Mouse (Mus musculus) lung, postnatal 4 days (tissue): ENCODE results near the gene Rbmxl1.
A peak's percentile ranks its signal among the peaks of the same experiment; 100 is the strongest.
"Not testable (repeated sequence)": the region's sequence is repeated elsewhere in the genome, so short reads cannot be mapped to it uniquely, and the experiment has no call there.

Experiments used
- DNase-seq, 2 experiments: peaks; one replicate each; pipeline ENCODE4 v3.0.0; 2021

Gene Rbmxl1

DNA sequence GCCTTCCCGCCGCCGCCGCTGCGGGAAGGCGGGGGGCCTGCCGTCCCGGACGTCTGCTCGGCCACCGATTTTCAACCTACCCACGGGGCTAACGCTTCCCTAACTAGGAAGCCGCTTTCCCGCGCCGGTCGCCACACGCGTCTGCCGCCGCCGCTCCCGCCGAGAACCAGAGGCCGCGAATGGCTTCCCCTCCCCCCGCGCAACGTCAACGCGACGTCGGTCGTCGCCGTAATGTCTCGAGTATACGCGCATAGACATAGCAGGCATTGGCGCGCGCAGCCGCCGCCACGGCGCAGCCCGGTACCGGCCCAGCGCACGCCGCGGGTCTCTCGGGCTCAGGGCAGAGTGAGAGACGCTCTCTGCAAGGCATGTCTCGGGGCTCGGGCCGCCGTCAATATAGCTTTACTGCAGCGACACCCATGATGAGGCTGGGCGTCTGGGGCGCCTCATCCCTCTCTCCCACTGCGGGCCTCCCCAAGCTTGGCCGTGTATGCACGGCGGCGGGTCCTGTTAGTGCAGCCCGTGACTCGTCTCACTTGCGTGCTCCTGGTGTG, at the start of gene Rbmxl1:
TSS of gene Rbmxl1 (minus strand) at position 180 of the 554 bp plus-strand sequence.
- DNase-seq = peak; percentile 90 to 93

DNA sequence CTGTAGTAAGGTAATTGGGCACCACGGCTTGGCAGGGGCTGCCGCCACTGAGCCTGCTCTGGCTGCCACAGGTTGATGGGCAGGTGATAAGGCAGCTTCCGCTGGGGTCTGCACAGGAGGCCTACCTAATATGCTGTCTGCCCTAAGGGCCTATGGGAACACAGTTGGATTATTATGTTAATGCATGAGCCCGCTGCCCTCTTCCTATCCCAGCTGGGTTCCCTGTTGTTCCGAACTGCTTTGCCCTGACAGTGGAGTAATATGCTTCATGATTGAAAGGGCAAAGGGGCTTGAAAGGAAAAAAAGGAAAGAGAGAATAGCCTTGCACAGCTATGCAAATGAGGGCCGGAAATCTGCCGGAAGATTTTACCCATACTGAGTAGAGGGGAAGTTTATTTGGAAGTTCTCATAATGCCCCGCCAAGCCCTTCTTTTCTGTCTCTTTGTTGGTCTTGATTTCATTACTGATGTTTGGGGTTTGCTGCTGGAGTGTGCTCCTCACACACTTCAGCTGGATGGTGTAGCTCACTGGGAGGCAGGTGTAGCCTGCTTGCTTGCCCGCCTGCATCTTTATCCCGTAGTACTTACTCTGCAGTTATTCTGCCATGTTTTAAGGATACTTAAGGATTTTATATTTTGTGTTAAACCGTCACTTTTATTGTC, 48.2 kb upstream of the Rbmxl1 start:
- DNase-seq = no peak

DNA sequence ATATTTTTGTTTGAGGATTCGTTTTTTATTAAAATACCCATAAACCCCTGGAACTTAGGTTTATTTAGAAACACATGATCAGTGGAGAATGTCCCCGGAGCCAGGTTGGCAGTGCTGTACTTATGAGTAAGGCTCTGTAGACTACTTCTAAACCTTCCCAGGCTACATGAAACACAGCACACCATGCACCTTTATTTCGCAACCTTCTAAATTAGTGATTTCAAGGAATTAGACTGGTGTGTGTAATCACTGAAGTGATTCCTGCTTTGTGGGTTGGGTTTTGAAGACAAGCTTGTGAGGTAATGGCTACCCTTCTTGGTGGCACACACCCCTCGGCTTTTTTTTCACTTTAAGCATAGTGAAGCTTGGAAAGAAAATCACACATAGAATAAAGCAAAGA, 47.1 kb upstream of the Rbmxl1 start:
- no peak for DNase-seq

DNA sequence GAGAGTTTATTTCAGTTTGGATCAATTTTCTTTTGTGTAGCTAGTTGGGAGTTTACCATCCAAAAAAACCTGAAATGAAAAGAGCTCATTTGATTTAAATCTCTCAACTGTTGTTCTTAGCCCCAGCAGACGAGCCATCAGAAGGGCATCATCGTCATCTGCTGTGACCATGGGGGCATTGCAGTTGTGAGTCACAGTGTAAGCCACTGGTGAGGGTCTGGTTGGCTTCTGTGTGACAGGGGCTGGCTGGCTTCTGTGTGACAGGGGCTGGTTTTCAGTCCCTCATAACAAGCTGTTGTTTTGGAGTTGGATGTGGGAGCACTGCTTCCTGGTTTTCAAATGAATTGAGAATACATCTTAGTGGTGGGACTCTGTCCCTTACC, 42.0 kb upstream of the Rbmxl1 start:
- no peak for DNase-seq

DNA sequence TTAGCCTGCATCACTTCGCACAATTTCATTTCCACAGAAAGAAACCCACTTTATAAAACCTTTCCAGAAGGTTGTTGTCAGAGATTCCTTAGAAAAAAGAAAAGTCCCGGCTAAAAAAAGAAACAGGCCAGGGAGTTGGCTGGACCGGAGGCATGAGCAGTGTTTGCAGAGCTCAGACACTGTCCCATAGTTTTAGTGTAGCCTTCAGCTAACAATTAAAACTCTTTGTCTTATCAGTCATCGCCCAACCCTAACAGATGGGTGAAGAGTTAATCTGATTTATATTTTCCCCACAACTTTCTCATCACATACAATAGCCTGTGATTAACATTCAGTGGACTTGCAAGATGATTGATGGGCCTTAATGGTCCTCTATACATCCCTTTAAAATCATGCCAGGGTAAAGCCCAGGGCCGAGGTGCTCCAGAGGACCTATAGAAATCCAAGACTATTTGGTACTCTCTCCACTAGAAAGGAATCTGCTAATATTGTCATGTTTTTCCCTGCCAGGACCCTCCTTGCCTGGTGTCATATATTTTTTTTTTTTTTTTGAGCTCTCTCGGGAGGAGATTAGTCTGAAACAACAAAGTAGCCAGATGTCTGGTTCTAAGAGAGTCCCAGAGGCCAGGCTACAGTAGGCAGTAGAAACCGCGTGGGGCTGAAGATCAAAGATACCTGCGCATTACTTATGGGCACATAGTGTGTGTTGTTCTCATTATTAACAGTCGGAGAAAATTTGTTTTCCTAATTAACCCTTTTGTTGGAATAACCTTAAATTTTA, 41.5 kb upstream of the Rbmxl1 start:
- no peak for DNase-seq

DNA sequence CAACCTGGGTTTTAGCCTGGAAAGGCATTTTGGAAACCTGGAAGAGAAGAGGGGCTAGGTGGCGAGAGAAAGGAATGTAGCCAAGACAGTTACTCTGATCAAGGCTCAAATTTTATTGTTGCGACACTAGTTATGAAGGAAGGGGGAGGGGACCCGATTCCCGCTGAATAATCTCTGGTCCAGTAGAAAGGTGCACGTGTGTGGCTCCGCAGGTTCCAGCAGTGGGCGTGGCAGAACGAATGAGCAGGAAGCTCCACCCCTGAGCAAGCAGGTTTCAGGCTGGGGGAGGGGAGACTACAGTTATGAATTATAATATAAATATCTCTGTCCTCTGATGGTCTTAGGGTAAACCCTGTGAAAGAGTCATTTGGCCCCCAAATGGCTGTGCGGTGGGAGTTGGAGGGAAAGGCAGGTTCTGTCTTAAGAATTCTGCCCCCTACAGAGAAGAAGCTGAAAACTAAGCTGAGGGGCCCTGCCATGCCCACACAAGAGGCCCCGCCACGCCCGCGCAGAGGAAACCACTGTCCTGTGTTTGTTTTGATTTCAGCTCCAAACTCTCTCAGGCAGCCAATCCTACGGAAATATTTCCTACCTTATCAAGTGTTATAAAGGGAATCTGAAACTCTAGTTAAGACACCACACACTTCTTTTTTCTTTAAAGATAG, 36.6 kb upstream of the Rbmxl1 start:
- DNase-seq = not testable (repeated sequence)

DNA sequence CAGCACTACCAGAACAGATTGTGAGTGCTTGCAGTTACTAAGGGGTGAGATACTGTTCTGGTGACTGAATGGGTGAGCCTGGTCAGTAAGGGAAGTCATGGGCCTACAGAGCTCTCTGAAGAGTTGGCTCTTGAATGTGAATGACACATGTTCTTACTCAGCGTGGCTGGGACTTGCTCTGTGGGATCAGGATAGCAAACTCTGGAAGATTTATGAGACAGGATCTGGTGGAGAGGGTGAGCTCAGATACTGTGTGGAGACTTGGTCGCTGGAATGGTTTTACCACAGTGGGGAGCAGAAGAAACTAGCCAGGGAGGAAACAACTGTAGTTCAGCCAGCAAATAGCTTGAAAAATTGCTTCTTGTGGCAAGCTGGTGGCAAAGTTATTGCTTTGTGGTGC, 35.8 kb upstream of the Rbmxl1 start:
- no peak for DNase-seq

DNA sequence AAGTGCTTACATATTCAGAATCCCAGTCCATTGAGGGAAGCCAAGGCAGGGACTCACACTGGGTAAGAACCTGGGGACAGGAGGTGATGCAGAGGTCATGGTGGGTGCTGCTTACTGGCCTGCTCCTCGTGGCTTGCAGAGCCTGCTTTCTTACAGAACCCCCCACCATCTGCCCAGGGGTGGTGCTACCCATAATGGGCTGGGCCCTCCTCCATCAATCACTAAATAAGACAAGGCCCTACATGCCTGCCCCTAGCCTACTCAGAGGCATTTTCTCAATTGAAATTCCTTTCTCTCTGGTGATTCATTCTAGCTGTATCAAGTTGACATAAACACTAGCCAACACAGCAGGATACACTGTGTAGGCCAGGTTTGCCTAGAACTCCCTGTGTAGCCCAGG, 34.9 kb upstream of the Rbmxl1 start:
- no peak for DNase-seq

DNA sequence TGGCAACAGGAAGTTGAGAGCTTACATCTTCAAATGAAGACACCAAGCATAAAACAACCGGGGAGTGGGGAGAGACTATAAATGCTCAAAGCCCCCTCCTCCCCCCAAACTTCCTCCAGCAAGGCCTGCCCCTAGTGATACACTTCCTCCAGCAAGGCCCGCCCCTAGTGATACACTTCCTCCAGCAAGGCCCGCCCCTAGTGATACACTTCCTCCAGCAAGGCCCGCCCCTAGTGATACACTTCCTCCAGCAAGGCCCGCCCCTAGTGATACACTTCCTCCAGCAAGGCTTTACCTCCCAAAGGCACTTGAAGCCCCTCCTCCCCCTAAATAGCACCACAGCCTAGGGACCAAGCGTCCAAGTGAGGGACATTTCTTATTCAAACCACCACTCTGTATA, 34.0 kb upstream of the Rbmxl1 start:
- not testable (repeated sequence) for DNase-seq

DNA sequence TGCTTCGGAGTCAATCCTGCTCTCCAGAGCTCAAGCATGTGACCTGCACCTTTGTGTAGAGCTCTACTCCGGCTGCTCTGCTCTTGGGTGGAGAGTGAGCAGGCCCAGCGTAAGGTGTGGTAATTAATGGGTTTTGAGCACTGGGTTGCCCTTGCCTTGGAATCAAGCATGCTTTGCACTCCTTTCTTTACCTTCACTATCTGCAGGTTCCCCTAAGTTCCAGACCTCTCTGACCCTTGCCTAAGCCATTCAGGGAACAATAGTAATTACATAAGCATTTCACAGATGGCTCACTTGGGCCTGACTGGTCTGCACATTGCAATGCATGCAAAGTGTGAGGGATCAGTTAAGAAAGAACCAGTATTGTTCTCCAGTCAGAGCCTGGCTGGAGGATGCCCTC, 29.1 kb upstream of the Rbmxl1 start:
- no peak for DNase-seq

DNA sequence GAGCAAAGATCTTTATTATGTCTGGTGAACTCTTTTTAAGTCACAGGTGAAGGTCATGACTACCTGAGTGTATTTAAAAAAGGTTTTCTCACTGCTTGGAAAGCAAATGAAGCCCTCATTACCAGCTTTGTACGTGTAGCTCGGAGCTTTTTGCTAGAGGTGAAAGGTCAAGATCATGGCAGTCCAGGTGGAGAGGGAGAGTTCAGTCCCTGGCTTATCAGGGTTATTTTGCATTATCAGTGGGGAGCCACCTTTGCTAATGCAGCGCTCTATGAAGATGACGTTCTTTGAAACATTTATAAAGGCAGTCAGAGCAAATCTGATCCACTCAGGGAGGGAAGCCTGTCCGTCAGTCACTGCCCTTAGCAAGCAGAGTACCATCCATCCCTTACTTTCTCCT, 28.0 kb upstream of the Rbmxl1 start:
- no peak for DNase-seq

DNA sequence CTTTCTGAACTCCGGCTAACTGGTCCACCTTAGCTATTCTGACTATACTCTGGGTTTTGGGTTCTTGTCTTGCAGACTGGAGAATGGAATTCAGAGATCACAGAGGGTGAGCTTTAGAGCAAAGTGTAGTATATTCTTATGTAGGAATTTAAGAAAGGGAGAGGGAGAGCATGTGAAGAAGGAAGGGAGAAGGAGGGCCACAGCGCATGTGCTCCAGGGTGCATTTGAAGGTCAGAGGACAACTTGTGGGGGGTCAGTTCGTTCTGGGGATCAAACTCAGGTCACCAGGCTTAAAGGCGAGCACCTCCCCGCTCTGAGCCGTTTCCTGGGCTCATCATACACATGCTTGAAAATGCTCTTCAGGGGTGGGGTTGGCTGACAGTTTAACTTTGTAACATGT, 25.3 kb upstream of the Rbmxl1 start:
- DNase-seq = no peak

DNA sequence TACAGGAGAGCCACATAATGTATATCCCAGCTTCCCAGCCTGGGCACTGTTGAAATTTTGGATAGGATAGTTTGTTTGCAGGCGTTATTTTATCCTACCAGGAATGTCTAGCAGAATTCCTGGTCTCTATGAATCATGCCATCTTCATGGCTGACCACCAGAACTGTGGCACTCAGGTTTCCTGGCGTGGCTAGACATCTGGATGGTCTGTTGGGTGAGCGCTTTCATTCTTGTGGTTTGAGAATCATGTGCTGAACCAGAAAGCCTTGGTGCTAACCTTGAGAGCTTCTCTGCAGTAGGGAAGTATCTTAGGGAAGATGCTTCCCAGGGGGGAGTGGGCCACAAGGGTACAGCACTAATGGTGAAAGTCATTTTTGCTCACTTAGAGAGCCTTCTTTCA, 6.4 kb upstream of the Rbmxl1 start:
- no peak for DNase-seq

DNA sequence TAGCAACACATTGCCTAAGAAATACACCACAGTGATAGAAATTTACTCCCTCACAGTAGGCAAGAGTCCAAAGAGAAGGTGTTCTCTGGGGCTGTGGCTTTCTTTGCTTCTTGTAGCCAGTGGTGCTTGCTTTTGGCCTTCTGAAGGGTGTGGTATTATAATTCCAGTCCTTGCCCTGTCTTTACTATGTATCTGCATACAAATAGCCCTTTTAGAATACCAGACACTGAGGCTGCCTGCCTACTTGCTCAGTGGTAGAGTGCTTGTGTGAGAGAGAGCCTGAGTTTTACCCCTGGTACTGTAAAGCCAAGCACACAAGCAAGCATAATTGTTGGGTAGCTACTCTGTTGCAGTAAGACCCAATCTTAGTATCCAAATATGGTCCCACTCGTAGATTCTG, 6.0 kb upstream of the Rbmxl1 start:
- DNase-seq = no peak

DNA sequence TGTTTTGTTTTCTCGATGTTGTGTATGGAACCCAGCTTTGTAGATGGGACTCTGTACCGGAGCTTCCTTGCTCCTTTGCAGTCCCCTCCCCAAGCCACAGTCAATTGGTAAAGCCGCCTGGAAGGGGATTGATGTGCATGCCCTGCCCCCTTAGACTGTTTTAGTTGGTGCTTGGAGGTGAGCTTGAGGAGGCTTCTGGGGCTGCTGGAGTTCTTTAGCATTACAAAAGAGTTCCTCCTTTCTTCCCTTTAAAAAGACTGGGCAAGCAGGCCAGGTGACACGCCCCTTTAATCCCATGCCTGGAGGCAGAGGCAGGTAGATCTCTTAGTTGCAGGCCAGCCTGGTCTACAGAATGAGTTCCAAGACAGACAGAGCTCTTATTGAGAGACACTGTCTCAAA, 4.4 kb upstream of the Rbmxl1 start:
- no peak for DNase-seq

DNA sequence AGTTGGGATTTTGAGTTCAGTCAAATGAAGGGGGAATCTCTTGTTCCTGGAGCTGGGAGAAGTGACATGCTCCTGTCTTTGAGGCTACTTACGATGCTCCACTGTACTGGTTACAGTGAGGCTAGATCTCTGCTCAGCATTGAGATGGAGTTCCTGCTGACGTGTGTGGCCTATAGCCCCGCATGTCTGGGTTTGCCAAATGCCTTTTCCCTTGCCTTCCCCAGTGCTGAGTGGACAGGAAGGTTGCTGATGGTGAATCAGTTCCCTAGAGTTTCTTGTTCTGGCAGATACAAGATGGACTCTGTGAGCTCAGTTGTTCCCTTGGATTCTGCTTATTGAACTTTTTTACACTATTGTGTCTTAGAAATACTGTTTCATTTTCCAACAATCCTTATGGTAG, 2.2 kb upstream of the Rbmxl1 start:
- DNase-seq = no peak

DNA sequence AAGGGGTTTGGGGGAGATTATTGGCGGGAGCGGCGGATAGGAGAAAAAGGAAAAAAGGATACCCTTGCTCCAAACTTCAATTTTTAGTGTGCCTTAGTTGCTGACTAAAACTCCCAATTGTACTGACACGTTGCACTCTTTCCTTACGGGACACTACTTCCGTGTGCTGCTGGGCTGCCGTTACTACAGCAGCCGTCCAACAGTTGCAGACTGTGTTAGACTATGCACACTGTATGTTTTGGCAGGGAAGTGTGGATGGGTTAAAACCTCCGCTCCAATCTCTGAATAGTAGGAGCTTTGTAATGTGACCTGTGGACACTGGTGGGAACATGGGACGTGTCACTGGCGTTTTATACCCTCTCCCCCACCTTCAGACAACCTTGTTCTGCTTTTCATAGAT, 1.4 kb upstream of the Rbmxl1 start:
- DNase-seq = peak in 1 of 2 experiments; percentile 9

DNA sequence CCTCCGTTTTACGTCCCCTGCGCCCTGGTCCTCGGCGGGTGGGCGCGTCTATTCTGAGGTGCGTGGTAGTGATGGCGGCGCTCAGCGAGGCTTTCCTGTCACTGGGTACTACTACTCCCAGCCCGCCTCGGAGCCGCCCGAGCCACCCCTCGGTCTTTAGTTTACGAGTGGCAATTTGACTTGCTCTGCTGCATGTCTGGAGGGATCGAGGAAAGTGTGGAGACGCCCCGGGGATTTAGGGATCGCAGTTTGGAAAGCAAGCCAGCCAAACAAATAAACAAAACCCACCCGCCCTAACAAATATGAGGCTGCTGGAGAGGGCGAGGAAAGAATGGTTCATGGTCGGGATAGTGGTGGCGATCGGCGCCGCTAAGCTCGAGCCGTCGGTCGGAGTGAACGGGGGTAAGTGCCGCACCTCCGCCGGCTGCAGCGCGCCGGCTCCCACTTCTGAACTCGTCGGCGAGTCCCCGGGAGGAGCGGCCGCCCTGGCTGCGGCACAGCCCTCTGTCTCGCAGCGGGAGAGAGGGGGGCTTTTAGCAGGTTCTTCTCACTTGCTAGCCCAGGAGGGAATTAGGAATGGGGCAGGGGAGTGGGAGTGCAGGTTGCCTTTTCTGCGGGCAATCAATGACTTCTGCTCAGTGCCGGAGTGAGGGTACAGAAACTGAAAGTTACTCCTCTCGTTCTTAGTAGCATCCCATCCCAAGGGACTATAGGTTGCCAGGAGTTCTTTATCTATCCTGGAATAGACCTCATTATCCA, 754 bp upstream of the Rbmxl1 start, which contains the start of gene Slc10a7:
TSS of gene Slc10a7 (plus strand) at position 74 of the 759 bp plus-strand sequence.
- peak; percentile 88 to 90 for DNase-seq

DNA sequence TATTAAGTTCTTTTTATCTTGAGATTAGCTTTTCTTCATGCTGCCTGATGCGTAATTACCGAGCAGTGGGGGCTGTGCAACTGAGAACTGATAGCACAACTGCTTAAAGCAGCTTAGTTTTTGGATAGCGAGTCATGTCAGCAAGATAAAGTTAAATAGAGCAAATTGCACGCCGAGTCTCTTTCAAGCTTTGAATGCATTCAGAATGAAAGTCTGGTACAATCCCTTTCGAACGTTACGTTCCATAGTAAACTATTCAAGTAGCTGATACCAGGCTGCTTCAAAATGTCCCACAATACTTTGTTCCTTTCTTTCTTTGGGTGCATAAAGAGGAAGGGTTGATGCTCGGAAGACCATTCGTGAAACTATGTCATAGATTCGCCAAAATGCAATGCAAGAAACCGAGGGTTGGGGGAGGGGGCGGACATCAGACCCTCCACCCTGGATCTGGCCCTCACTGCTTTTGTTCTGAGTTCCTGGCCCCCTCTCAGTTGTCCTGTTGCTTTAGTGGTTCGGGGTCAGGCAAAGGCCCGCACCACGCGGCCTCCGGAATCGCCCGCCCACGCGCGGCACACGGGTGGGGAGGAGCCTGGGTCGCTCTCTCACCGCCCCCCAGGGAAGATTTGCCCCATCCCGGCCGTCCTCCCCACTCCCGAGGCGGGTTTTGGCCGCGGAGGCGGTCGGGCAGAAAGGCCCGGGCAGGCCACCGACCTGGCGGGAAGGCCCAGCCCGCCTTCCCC, 549 bp downstream of the Rbmxl1 start:
- DNase-seq = peak in 1 of 2 experiments; percentile 70

DNA sequence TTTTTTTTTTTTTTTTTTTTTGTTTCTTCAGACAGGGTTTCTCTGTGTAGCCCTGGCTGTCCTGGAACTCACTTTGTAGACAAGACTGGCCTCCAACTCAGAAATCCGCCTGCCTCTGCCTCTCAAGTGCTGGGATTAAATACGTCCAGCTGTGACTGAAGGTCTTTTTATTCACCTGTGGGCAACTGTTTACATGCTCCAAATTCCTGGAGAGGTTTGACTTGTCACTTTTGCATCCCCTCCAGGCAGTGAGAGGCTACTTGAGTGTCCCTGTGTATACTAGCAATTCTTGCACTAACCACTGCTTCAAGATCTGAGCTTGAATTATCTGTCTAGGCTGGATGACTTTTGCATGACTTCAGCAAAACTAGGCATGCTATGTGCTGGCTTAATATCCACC, 6.0 kb downstream of the Rbmxl1 start:
- DNase-seq = no peak

DNA sequence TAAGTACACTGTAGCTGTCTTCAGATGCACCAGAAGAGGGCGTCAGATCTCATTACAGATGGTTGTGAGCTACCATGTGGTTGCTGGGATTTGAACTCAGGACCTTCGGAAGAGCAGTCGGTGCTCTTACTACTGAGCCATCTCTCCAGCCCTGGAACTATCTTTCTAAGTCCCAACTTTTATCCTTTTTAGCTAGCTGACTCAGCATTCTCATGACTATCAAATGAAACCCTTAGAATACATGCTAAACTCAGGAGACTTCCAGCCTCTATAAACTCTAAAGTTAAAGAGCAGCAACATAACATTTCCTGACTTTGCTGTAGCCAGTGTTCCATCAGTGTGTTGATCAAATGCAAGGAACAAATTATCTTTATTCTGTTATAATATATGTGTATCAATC, 12.4 kb downstream of the Rbmxl1 start:
- DNase-seq = not testable (repeated sequence)

DNA sequence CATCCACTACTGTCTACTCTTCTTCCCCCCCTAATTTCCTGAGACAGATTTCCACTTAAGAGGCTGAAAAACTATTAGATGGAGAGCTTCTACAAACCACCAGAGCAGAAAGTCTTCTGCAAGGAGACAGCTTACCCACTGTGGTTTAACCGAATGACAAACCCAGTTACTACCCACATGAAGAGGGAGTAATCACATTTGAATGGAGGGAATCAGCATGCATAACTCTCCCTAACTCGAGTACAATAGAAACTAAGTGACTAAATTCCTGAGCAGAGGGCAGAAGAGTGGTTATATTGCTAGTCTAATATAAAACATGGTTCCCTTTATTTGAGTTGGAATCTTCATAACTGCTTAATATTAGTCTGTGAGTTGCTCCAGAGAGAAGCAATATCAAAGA, 15.7 kb downstream of the Rbmxl1 start:
- no peak for DNase-seq
